Mouse (Mus musculus) intestine, embryonic 14.5 days (tissue): ENCODE data around the gene Exoc3l. TPM values are rescaled to one million over a fixed set of nuclear protein-coding genes. Genes with fewer than 3 reads are reported as not detected.
"Not testable (repeated sequence)": the region's sequence is repeated elsewhere in the genome, so short reads cannot be mapped to it uniquely, and the experiment has no call there.

Source experiments
- ATAC-seq: fragments of 200-750 bp; cut with Nextera tagmentation; replicated peaks from 2 replicates; pipeline ENCODE4 v1.8.0; 2017; ENCODE audit warnings: low read depth, moderate number of reproducible peaks, moderate TSS enrichment, moderate library complexity; ENCODE audit not compliant: low FRiP score, low TSS enrichment
- DNase-seq: peaks from one replicate; pipeline ENCODE4 v3.0.0-alpha.2; 2018; ENCODE audit warnings: low spot score
- H3K27ac ChIP-seq: fragments of 300-500 bp; sonication (generic); 2 replicates; pipeline ENCODE4 v1.5.1; 2014; ENCODE audit warnings: low read depth, mild to moderate bottlenecking, control low read depth
- H3K27me3 ChIP-seq: fragments of 300-500 bp; sonication (generic); replicated peaks from 2 replicates; pipeline ENCODE4 v1.6.1; 2014; ENCODE audit warnings: low read length, control low read depth; ENCODE audit not compliant: control insufficient read depth, insufficient read depth
- H3K36me3 ChIP-seq: fragments of 300-500 bp; sonication (generic); 2 replicates; pipeline ENCODE4 v1.6.1; 2014; ENCODE audit warnings: low read length, control low read depth; ENCODE audit not compliant: control insufficient read depth, insufficient read depth
- H3K4me1 ChIP-seq: fragments of 300-500 bp; sonication (generic); replicated peaks from 2 replicates; pipeline ENCODE4 v1.6.1; 2014; ENCODE audit warnings: low read length, control low read depth, mixed read lengths; ENCODE audit not compliant: control insufficient read depth, insufficient read depth
- H3K4me2 ChIP-seq: fragments of 300-500 bp; sonication (generic); 2 replicates; pipeline ENCODE4 v1.6.1; 2014; ENCODE audit warnings: low read length
- H3K4me3 ChIP-seq: fragments of 300-500 bp; sonication (generic); 2 replicates; pipeline ENCODE4 v1.5.1; 2014; ENCODE audit warnings: low read depth, low read length, control low read depth, mixed read lengths
- H3K9ac ChIP-seq: fragments of 300-500 bp; sonication (generic); 2 replicates; pipeline ENCODE4 v1.6.1; 2014; ENCODE audit warnings: mild to moderate bottlenecking, low read length
- H3K9me3 ChIP-seq: fragments of 300-500 bp; sonication (generic); 2 replicates; pipeline ENCODE4 v1.6.1; 2016; ENCODE audit warnings: low read length, control low read depth; ENCODE audit not compliant: control insufficient read depth
- WGBS: fragments of 180-500 bp; shearing (Covaris S2); extraction: QIAGEN DNeasy Blood & Tissue Kit; methylation state at CpG from one replicate; pipeline ENCODE4 v1.1.7; 2014; 5-methylcytosine and 5-hydroxymethylcytosine counted together
- polyA plus RNA-seq: library from polyadenylated mRNA; unstranded; fragments of >200 nt; fragmentation: Nextera tagmentation; extraction: Ambion mirVana; gene quantifications from 2 replicates; pipeline ENCODE4 v1.2.1, GENCODE M21; 2014

Exoc3l gene
- polyA plus RNA-seq, 1 experiment from 2014 or later: 10.1 TPM

DNA sequence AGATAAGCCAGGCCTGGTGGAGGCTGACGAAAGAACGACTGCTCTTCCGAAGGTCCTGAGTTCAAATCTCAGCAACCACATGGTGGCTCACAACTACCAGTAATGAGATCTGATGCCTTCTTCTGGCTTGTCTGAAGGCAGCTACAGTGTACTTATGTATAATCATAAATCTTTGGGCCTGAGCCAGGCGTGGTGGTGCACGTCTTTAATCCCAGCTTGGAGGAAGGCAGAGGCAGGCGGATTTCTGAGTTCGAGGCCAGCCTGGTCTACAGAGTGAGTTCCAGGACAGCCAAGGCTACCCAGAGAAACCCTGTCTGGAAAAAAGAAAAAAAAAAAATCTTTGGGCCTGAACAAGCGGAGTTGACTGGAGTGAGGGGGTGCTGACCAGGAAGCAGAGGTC, 4.5 kb downstream of the Exoc3l start:
- H3K36me3 ChIP-seq, H3K27ac ChIP-seq, H3K9me3 ChIP-seq, ATAC-seq, H3K4me2 ChIP-seq, H3K4me3 ChIP-seq, DNase-seq, H3K9ac ChIP-seq: not testable (repeated sequence)
- H3K27me3 ChIP-seq: peaks cover 10% of the 10 kb centered on the region
- 85% methylated on average over 8 of the region's 8 CpGs for WGBS
- peaks cover 10% of the 10 kb centered on the region for H3K4me1 ChIP-seq

DNA sequence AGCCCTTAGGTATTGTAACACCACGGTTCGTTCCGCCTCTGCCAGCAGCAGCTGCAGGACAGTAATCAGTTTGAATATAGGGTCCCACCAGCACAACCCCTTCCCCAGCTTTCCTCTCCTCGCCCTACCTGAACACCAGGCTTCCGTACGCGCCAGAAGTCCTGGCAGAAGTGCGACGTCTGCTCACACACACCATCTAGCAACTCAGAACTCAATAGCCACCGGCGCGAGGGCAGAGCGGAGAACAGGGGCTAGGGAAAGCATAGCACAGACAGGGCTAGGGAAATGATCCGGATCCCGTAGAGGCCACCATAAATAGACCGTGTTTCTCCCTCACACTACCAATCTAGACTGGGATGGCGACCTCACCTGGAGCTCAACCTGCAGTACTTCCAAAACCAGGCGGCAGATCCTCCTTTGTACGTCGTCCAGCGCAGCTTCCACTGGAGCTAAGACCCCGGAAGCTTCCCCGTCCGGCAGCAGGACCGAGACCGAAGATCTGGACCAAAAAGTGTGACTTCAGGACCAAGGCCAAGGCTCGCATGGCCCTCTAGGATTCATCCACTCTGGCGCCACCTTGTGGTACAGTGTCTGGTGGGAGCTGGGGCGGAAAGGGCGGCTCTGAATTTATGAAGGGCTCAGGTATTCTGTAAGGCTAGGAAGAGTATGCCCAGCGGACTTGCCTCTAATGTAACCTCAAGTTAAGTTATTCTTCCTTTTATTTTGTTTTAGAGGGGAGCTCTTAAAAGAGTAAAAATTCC, 5.2 kb downstream of the Exoc3l start:
- no peaks in the 10 kb centered on the region for H3K36me3 ChIP-seq
- ATAC-seq: no peak
- H3K27ac ChIP-seq: no peak overlapping the region
- H3K9ac ChIP-seq: no peak overlapping the region
- H3K4me3 ChIP-seq: no peak overlapping the region
- WGBS: 8% methylated on average over 31 of the region's 31 CpGs
- peaks cover 10% of the 10 kb centered on the region for H3K27me3 ChIP-seq
- peak overlapping the region; percentile 85; the same call in 1 of the 2 replicates for H3K4me2 ChIP-seq
- peak; percentile 99 for DNase-seq
- peaks cover 10% of the 10 kb centered on the region for H3K4me1 ChIP-seq
- no peaks in the 10 kb centered on the region for H3K9me3 ChIP-seq

GRCm38 (mm10) chr8:105289805-105290460, 6.0 kb downstream of the Exoc3l start, which contains the start of gene 4931428F04Rik:
TSS of gene 4931428F04Rik (minus strand) at chr8:105289864.
- Histone ChIP-seq H3K4me3 (peak within 1 kb of the TSS; percentile 51), H3K9ac (peak within 1 kb of the TSS; percentile 61), H3K36me3 (peaks cover under 1% of the 10 kb centered on the region; the same call in 1 of the 2 replicates), H3K9me3 (no peaks in the 10 kb centered on the region), H3K27ac (peak within 1 kb of the TSS; percentile 71; the same call in 1 of the 2 replicates), H3K27me3 (peaks cover 10% of the 10 kb centered on the region), H3K4me2 (peak within 1 kb of the TSS; percentile 85), H3K4me1 (peaks cover 10% of the 10 kb centered on the region)
- DNase-seq (peak; percentile 76), ATAC-seq (peak; percentile 15)
- 3% methylated on average over 43 of the region's 43 CpGs for WGBS

GRCm38 (mm10) chr8:105288958-105289732, 6.8 kb downstream of the Exoc3l start:
- peaks cover 10% of the 10 kb centered on the region for H3K4me1 ChIP-seq
- peak; percentile 90 for ATAC-seq

DNA sequence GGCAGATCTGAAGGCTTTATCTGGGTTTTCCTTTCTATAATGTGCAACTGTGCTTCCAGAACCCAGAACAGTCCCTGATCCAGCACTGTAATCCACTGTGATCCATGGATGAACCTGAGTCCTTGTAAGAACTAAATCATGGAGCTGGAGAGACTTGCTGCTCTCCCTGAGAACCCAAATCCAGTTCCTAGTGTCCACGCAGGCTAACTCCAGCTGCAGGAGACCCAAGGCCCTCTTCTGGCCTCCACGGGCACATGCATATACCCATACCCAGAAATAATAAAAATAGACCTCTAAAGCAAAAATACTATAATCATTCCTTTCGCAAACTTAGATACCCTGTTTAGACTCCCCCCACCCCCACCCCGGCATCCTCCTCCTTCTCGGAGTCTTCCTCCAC, 7.7 kb downstream of the Exoc3l start:
- WGBS: 90% methylated on average over 5 of the region's 5 CpGs
- H3K27me3 ChIP-seq: peaks cover 10% of the 10 kb centered on the region
- DNase-seq (no peak), ATAC-seq (no peak)
- H3K9ac ChIP-seq: no peak overlapping the region
- H3K36me3 ChIP-seq: peaks cover 5% of the 10 kb centered on the region
- H3K27ac ChIP-seq: no peak overlapping the region
- H3K4me3 ChIP-seq: 0 out of 2 replicates have a peak overlapping the region, but pooled peaks have one; percentile 51
- H3K9me3 ChIP-seq: no peaks in the 10 kb centered on the region
- peak overlapping the region; percentile 85 for H3K4me2 ChIP-seq
- peaks cover 10% of the 10 kb centered on the region for H3K4me1 ChIP-seq

More at GRCm38 (mm10) chr8:105288958-105289732, 6.8 kb downstream of the Exoc3l start:
- Histone ChIP-seq H3K36me3 (peaks cover 5% of the 10 kb centered on the region; the same call in 1 of the 2 replicates), H3K9ac (peak overlapping the region; percentile 61), H3K9me3 (no peaks in the 10 kb centered on the region), H3K27me3 (peaks cover 10% of the 10 kb centered on the region), H3K4me2 (peak overlapping the region; percentile 85), H3K4me3 (peak overlapping the region; percentile 51), H3K27ac (peak overlapping the region; percentile 71; the same call in 1 of the 2 replicates)
- WGBS: under 1% methylated on average over 53 of the region's 53 CpGs
- peak; percentile 98 for DNase-seq

GRCm38 (mm10) chr8:105286907-105287306, 9.0 kb downstream of the Exoc3l start:
- Histone ChIP-seq H3K4me1 (peaks cover 10% of the 10 kb centered on the region), H3K9me3 (no peaks in the 10 kb centered on the region), H3K27ac (no peak overlapping the region), H3K4me2 (no peak overlapping the region), H3K36me3 (peaks cover 14% of the 10 kb centered on the region), H3K9ac (no peak overlapping the region), H3K4me3 (no peak overlapping the region), H3K27me3 (peaks cover 10% of the 10 kb centered on the region)
- ATAC-seq (no peak), DNase-seq (no peak)
- WGBS: 88% methylated on average over 4 of the region's 4 CpGs

GRCm38 (mm10) chr8:105285514-105285913, 10.4 kb downstream of the Exoc3l start:
- Histone ChIP-seq H3K4me3 (no peak overlapping the region), H3K36me3 (peaks cover 20% of the 10 kb centered on the region), H3K4me1 (peaks cover 9% of the 10 kb centered on the region), H3K9me3 (no peaks in the 10 kb centered on the region), H3K9ac (no peak overlapping the region), H3K27me3 (peaks cover 7% of the 10 kb centered on the region), H3K4me2 (no peak overlapping the region), H3K27ac (no peak overlapping the region)
- DNase-seq (no peak), ATAC-seq (no peak)
- 41% methylated on average over 12 of the region's 12 CpGs for WGBS

- WGBS: 26% methylated on average over 23 of the region's 23 CpGs
- H3K4me2 ChIP-seq: no peak overlapping the region
- H3K27me3 ChIP-seq: peaks cover 22% of the 10 kb centered on the region
- H3K9ac ChIP-seq: no peak overlapping the region
- peaks cover 20% of the 10 kb centered on the region for H3K36me3 ChIP-seq
- H3K4me1 ChIP-seq: no peaks in the 10 kb centered on the region
- H3K4me3 ChIP-seq: no peak overlapping the region
- peak; percentile 28 for ATAC-seq
- H3K9me3 ChIP-seq: no peaks in the 10 kb centered on the region
- H3K27ac ChIP-seq: no peak overlapping the region
- peak; percentile 77 for DNase-seq
Measured at GRCm38 (mm10) chr8:105283074-105283473, 12.8 kb downstream of the Exoc3l start.
